Mouse (Mus musculus) ES-E14 (cell line): Measurements from ENCODE around the gene Mecp2. TPM values are rescaled to one million over a fixed set of nuclear protein-coding genes. Genes with fewer than 3 reads are reported as not detected.

Experiments used
- DNase-seq: peaks from one replicate; pipeline ENCODE4 v3.0.0-alpha.2; 2013; ENCODE audit warnings: low read depth, low spot score
- H3K27ac ChIP-seq: 2 replicates; pipeline ENCODE4 v1.5.1; 2012; ENCODE audit warnings: low read depth, mild to moderate bottlenecking, low read length, moderate library complexity, mixed read lengths; ENCODE audit not compliant: poor library complexity, insufficient read depth, severe bottlenecking
- H3K36me3 ChIP-seq: 2 replicates; pipeline ENCODE4 v1.6.1; 2012; ENCODE audit warnings: mild to moderate bottlenecking, low read length, moderate library complexity, mixed read lengths; ENCODE audit not compliant: control insufficient read depth, poor library complexity, insufficient read depth, severe bottlenecking
- H3K4me1 ChIP-seq, 2 experiments: fragments of 150-350 bp in 1 of 2; sonication (generic) in 1 of 2; 2 replicates each; pipeline ENCODE4 v1.6.1; 2012; ENCODE audit warnings: low read length in 2 of 2, mild to moderate bottlenecking in 1 of 2, mixed read lengths in 1 of 2; ENCODE audit not compliant: control insufficient read depth in 2 of 2, insufficient read depth in 2 of 2, poor library complexity in 1 of 2
- H3K4me3 ChIP-seq, 2 experiments: fragments of 150-350 bp in 1 of 2; sonication (generic) in 1 of 2; 2 replicates each; pipeline ENCODE4 v1.5.1; 2012; ENCODE audit warnings: low read length in 2 of 2, low read depth in 1 of 2, mild to moderate bottlenecking in 1 of 2, mixed read lengths in 1 of 2; ENCODE audit not compliant: insufficient read depth in 1 of 2, poor library complexity in 1 of 2, severe bottlenecking in 1 of 2
- H3K9ac ChIP-seq: 2 replicates; pipeline ENCODE4 v1.6.1; 2012; ENCODE audit warnings: low read depth, mild to moderate bottlenecking, low read length, mixed read lengths; ENCODE audit not compliant: poor library complexity, insufficient read depth, severe bottlenecking
- H3K9me3 ChIP-seq: fragments of 150-350 bp; sonication (generic); 2 replicates; pipeline ENCODE4 v1.6.1; 2012; ENCODE audit warnings: low read depth, mild to moderate bottlenecking, low read length; ENCODE audit not compliant: control insufficient read depth, insufficient read depth
- CHD2 ChIP-seq: IDR thresholded peaks from 2 replicates; pipeline ENCODE4 v1.6.1; 2014; ENCODE audit warnings: mild to moderate bottlenecking, low read depth, low read length, inconsistent platforms
- HCFC1 ChIP-seq: IDR thresholded peaks from 2 replicates; pipeline ENCODE4 v1.6.1; 2012; ENCODE audit warnings: low read length, inconsistent platforms, borderline replicate concordance; ENCODE audit not compliant: insufficient read depth
- MAFK ChIP-seq: IDR thresholded peaks from 2 replicates; pipeline ENCODE4 v1.6.1; 2014; ENCODE audit warnings: mild to moderate bottlenecking, low read depth, low read length, inconsistent platforms; ENCODE audit not compliant: insufficient read depth
- ZC3H11A ChIP-seq: IDR thresholded peaks from 2 replicates; pipeline ENCODE4 v1.6.1; 2012; ENCODE audit warnings: low read depth, mild to moderate bottlenecking, inconsistent platforms, low read length, borderline replicate concordance
- ZNF384 ChIP-seq: IDR thresholded peaks from 2 replicates; pipeline ENCODE4 v1.6.1; 2012; ENCODE audit warnings: low read depth, low read length, inconsistent platforms
- in situ Hi-C, 2 experiments: fragments of 600-800 bp; cut with MboI; formaldehyde crosslinking; loops; one replicate each; pipeline ENCODE4 v1.15.1; 2025; ENCODE audit warnings: low sequenced_read_pairs in 2 of 2, inconsistent platforms in 1 of 2; ENCODE audit not compliant: unreplicated experiment in 2 of 2
- total RNA-seq: library from RNA; depleted of rRNA; stranded (reverse); fragments of 300-350 nt; gene quantifications from 2 replicates; pipeline ENCODE4 v1.2.3, GENCODE M21; 2012

Gene Mecp2
- total RNA-seq, 1 experiment, result 9.6 TPM

- Histone ChIP-seq H3K4me1 (no peaks in the 10 kb centered on the region), H3K27ac (no peak overlapping the region), H3K9ac (no peak overlapping the region), H3K9me3 (no peaks in the 10 kb centered on the region), H3K4me3 (peak overlapping the region in 1 of 2 experiments; percentile 14; a peak in 1 of 4 replicates), H3K36me3 (no peaks in the 10 kb centered on the region)
- DNase-seq, result peak; percentile 26
- no peak for TF ChIP-seq ZC3H11A
- no peak for TF ChIP-seq HCFC1
- no peak for TF ChIP-seq MAFK
- TF ChIP-seq ZNF384, result no peak
- no peak for TF ChIP-seq CHD2
- in situ Hi-C loops, result no loop called here
These were observed 19.7 kb downstream of the Mecp2 start for GRCm38 (mm10) chrX:74115511-74115910.

GRCm38 (mm10) chrX:74114036-74114435, 21.1 kb downstream of the Mecp2 start:
- no peak overlapping the region for H3K4me3 ChIP-seq

GRCm38 (mm10) chrX:74108747-74109146, 26.4 kb downstream of the Mecp2 start:
- Histone ChIP-seq H3K27ac (no peak overlapping the region), H3K36me3 (no peaks in the 10 kb centered on the region), H3K9ac (no peak overlapping the region), H3K9me3 (no peaks in the 10 kb centered on the region), H3K4me3 (no peak overlapping the region), H3K4me1 (no peaks in the 10 kb centered on the region)
- in situ Hi-C loops, result no loop called here
- TF ChIP-seq ZC3H11A, result no peak
- TF ChIP-seq CHD2, result no peak
- no peak for DNase-seq

More at GRCm38 (mm10) chrX:74114036-74114435, 21.1 kb downstream of the Mecp2 start:
- H3K9me3 ChIP-seq, result no peaks in the 10 kb centered on the region
- no peak for TF ChIP-seq MAFK
- no peak for TF ChIP-seq ZC3H11A
- no peak for TF ChIP-seq CHD2
- no peak for TF ChIP-seq ZNF384
- no peak for TF ChIP-seq HCFC1
- in situ Hi-C loops, result no loop called here
- no peaks in the 10 kb centered on the region for H3K36me3 ChIP-seq
- no peak overlapping the region for H3K27ac ChIP-seq
- H3K4me1 ChIP-seq, result no peaks in the 10 kb centered on the region
- no peak for DNase-seq
- no peak overlapping the region for H3K9ac ChIP-seq

GRCm38 (mm10) chrX:74105916-74106315, 29.2 kb downstream of the Mecp2 start:
- no peak for DNase-seq
- no peaks in the 10 kb centered on the region for H3K9me3 ChIP-seq
- no peak overlapping the region for H3K27ac ChIP-seq
- H3K36me3 ChIP-seq, result no peaks in the 10 kb centered on the region
- H3K4me3 ChIP-seq, result no peak overlapping the region
- in situ Hi-C loops, result no loop called here
- no peaks in the 10 kb centered on the region for H3K4me1 ChIP-seq
- TF ChIP-seq MAFK, result no peak
- no peak for TF ChIP-seq CHD2
- TF ChIP-seq ZNF384, result no peak
- TF ChIP-seq HCFC1, result no peak
- TF ChIP-seq ZC3H11A, result no peak
- no peak overlapping the region for H3K9ac ChIP-seq

- in situ Hi-C loops, result no loop called here
- no peaks in the 10 kb centered on the region for H3K9me3 ChIP-seq
These were observed 31.5 kb downstream of the Mecp2 start for GRCm38 (mm10) chrX:74103457-74104188.

More at GRCm38 (mm10) chrX:74103457-74104188, 31.5 kb downstream of the Mecp2 start:
- TF ChIP-seq CHD2 (no peak), ZC3H11A (no peak), MAFK (no peak)
- Histone ChIP-seq H3K9ac (no peak overlapping the region), H3K36me3 (no peaks in the 10 kb centered on the region), H3K4me3 (no peak overlapping the region), H3K4me1 (no peaks in the 10 kb centered on the region), H3K27ac (no peak overlapping the region)
- DNase-seq, result no peak
